Mouse (Mus musculus): ENCODE measurements around the gene Dhx58. TPM values are rescaled to one million over a fixed set of nuclear protein-coding genes. Genes with fewer than 3 reads are reported as not detected.

Gene Dhx58
- total RNA-seq, 2 experiments from 2014 or later: 4.7 to 17.3 TPM

GRCm38 (mm10) chr11:100724919-100725512, 20.9 kb upstream of the Dhx58 start:
- ATAC-seq (replicated peaks; ENCODE audit: poor library complexity, severe bottlenecking): peak; percentile 42

- no peak for ATAC-seq (replicated peaks; ENCODE audit: poor library complexity, severe bottlenecking)
Observed at GRCm38 (mm10) chr11:100722493-100723028, 18.5 kb upstream of the Dhx58 start.

- peak; percentile 38; the same call in 1 of the 2 replicates for ATAC-seq (replicated peaks; ENCODE audit: poor library complexity, severe bottlenecking)
Observed at GRCm38 (mm10) chr11:100721776-100722492, 17.9 kb upstream of the Dhx58 start.

- peak; percentile 38 for ATAC-seq (replicated peaks; ENCODE audit: poor library complexity, severe bottlenecking)
Observed at GRCm38 (mm10) chr11:100721254-100721653, 17.2 kb upstream of the Dhx58 start.

GRCm38 (mm10) chr11:100720345-100720744, 16.3 kb upstream of the Dhx58 start:
- ATAC-seq (replicated peaks; ENCODE audit: poor library complexity, severe bottlenecking): no peak

- no peak for ATAC-seq (replicated peaks; ENCODE audit: poor library complexity, severe bottlenecking)
Observed at GRCm38 (mm10) chr11:100719893-100720292, 15.8 kb upstream of the Dhx58 start.

- ATAC-seq (replicated peaks; ENCODE audit: poor library complexity, severe bottlenecking): no peak
Observed at GRCm38 (mm10) chr11:100719312-100719711, 15.2 kb upstream of the Dhx58 start.

- no peak for ATAC-seq (replicated peaks; ENCODE audit: poor library complexity, severe bottlenecking)
Observed at GRCm38 (mm10) chr11:100718866-100719265, 14.8 kb upstream of the Dhx58 start.

GRCm38 (mm10) chr11:100718462-100718861, 14.4 kb upstream of the Dhx58 start:
- ATAC-seq (replicated peaks; ENCODE audit: poor library complexity, severe bottlenecking): no peak

- no peak for ATAC-seq (replicated peaks; ENCODE audit: poor library complexity, severe bottlenecking)
Observed at GRCm38 (mm10) chr11:100716649-100717048, 12.6 kb upstream of the Dhx58 start.

GRCm38 (mm10) chr11:100714948-100715347, 10.9 kb upstream of the Dhx58 start:
- ATAC-seq (replicated peaks; ENCODE audit: poor library complexity, severe bottlenecking): no peak

GRCm38 (mm10) chr11:100714534-100714915, 10.5 kb upstream of the Dhx58 start:
- ATAC-seq (replicated peaks; ENCODE audit: poor library complexity, severe bottlenecking): peak; percentile 58

- ATAC-seq (replicated peaks; ENCODE audit: poor library complexity, severe bottlenecking): peak; percentile 72
Observed at GRCm38 (mm10) chr11:100713735-100714533, 9.9 kb upstream of the Dhx58 start, which contains the start of gene Hspb9. Gene Hspb9 (plus strand): TSS chr11:100713850.

- ATAC-seq (replicated peaks; ENCODE audit: poor library complexity, severe bottlenecking): no peak
Observed at GRCm38 (mm10) chr11:100713174-100713573, 9.1 kb upstream of the Dhx58 start.

GRCm38 (mm10) chr11:100711783-100712615, 7.9 kb upstream of the Dhx58 start, which contains the start of gene Kat2a:
Gene Kat2a (minus strand): TSS chr11:100712465.
- peak; percentile 41; the same call in 1 of the 2 replicates for ATAC-seq (replicated peaks; ENCODE audit: poor library complexity, severe bottlenecking)

- ATAC-seq (replicated peaks; ENCODE audit: poor library complexity, severe bottlenecking): no peak
Observed at GRCm38 (mm10) chr11:100710977-100711376, 6.9 kb upstream of the Dhx58 start.

GRCm38 (mm10) chr11:100710528-100710927, 6.5 kb upstream of the Dhx58 start:
- ATAC-seq (replicated peaks; ENCODE audit: poor library complexity, severe bottlenecking): no peak

GRCm38 (mm10) chr11:100709201-100709810, 5.2 kb upstream of the Dhx58 start:
- no peak for ATAC-seq (replicated peaks; ENCODE audit: poor library complexity, severe bottlenecking)

- no peak for ATAC-seq (replicated peaks; ENCODE audit: poor library complexity, severe bottlenecking)
Observed at GRCm38 (mm10) chr11:100705095-100705747, 1.1 kb upstream of the Dhx58 start.
